In genomic region chr2:91123521-91123920, GRCm38 (mm10) we compare ENCODE assay signal across 15 mouse cellular contexts.
"Had no signal": no experiment of that assay in that cellular context is flagged by ENCODE, and none has a peak within 500 bp of the region (broad histone marks: within the 10 kb centered on the region; RNA-seq: fewer than 3 reads in every experiment).

No protein-coding gene starts in this region.

- H3K36me3 ChIP-seq: limb, embryonic 15.5 days; liver, embryonic 13.5 days; lung, embryonic 15.5 days; midbrain, embryonic 12.5 days; neural tube, embryonic 13.5 days; stomach, embryonic 15.5 days had no signal

- ATAC-seq: liver, postnatal 0 days; midbrain, embryonic 16.5 days had no signal

- H3K4me2 ChIP-seq: limb, embryonic 15.5 days; liver, embryonic 13.5 days; lung, embryonic 15.5 days; midbrain, embryonic 12.5 days; neural tube, embryonic 13.5 days; stomach, embryonic 15.5 days had no signal

- H3K9ac ChIP-seq: limb, embryonic 15.5 days; liver, embryonic 13.5 days; liver, postnatal 0 days; lung, embryonic 15.5 days; midbrain, embryonic 12.5 days; neural tube, embryonic 13.5 days; stomach, embryonic 15.5 days had no signal

- H3K27me3 ChIP-seq: limb, embryonic 15.5 days; lung, embryonic 15.5 days; midbrain, embryonic 12.5 days; neural tube, embryonic 13.5 days; stomach, embryonic 15.5 days had no signal

- H3K4me3 ChIP-seq: left cerebral cortex, adult 2 months; limb, embryonic 15.5 days; liver, embryonic 13.5 days; lung, embryonic 15.5 days; megakaryocyte, embryonic 14.5 days; midbrain, embryonic 12.5 days; neural tube, embryonic 13.5 days; stomach, embryonic 15.5 days had no signal

- H3K4me1 ChIP-seq: limb, embryonic 15.5 days; liver, embryonic 13.5 days; lung, embryonic 15.5 days; midbrain, embryonic 12.5 days; neural tube, embryonic 13.5 days; stomach, embryonic 15.5 days had no signal

- H3K27ac ChIP-seq: left cerebral cortex, adult 2 months; limb, embryonic 15.5 days; liver, embryonic 13.5 days; lung, embryonic 15.5 days; macrophage; midbrain, embryonic 12.5 days; neural tube, embryonic 13.5 days; stomach, embryonic 15.5 days had no signal

- H3K9me3 ChIP-seq: limb, embryonic 15.5 days; liver, embryonic 13.5 days; lung, embryonic 15.5 days; megakaryocyte, embryonic 14.5 days; midbrain, embryonic 12.5 days; neural tube, embryonic 13.5 days; stomach, embryonic 15.5 days had no signal

- DNase-seq: liver, embryonic 13.5 days; liver, postnatal 0 days; lung, postnatal 14 days; right cerebral cortex, postnatal 14 days; thymus, adult 2 months; thymus, postnatal 25 days had no signal
